Mouse (Mus musculus) midbrain, embryonic 10.5 days (tissue): Measurements from ENCODE around the gene Atp1b1. TPM values are rescaled to one million over a fixed set of nuclear protein-coding genes. Genes with fewer than 3 reads are reported as not detected.

Experiments used
- DNase-seq: peaks from one replicate; pipeline ENCODE4 v3.0.0-alpha.2; 2017; ENCODE audit warnings: low spot score
- H3K27ac ChIP-seq: fragments of 300-500 bp; sonication (generic); replicated peaks from 2 replicates; pipeline ENCODE4 v1.5.1; 2016; ENCODE audit warnings: mild to moderate bottlenecking
- H3K27me3 ChIP-seq: fragments of 300-500 bp; sonication (generic); 2 replicates; pipeline ENCODE4 v1.6.1; 2016; ENCODE audit warnings: low read depth, mild to moderate bottlenecking; ENCODE audit not compliant: poor library complexity, severe bottlenecking
- H3K36me3 ChIP-seq: fragments of 300-500 bp; sonication (generic); 2 replicates; pipeline ENCODE4 v1.6.1; 2016; ENCODE audit warnings: mild to moderate bottlenecking, moderate library complexity
- H3K4me1 ChIP-seq: fragments of 300-500 bp; sonication (generic); 2 replicates; pipeline ENCODE4 v1.6.1; 2016
- H3K4me3 ChIP-seq: fragments of 300-500 bp; sonication (generic); 2 replicates; pipeline ENCODE4 v1.5.1; 2016; ENCODE audit warnings: mild to moderate bottlenecking, moderate library complexity
- H3K9me3 ChIP-seq: fragments of 300-500 bp; sonication (generic); replicated peaks from 2 replicates; pipeline ENCODE4 v1.6.1; 2016; ENCODE audit warnings: mild to moderate bottlenecking
- WGBS: fragments of 180-500 bp; shearing (Covaris S2); methylation state at CpG from one replicate; pipeline ENCODE4 v1.1.7; 2016; 5-methylcytosine and 5-hydroxymethylcytosine counted together
- polyA plus RNA-seq: library from polyadenylated mRNA; unstranded; fragments of >200 nt; fragmentation: Nextera tagmentation; extraction: Ambion mirVana; gene quantifications from 2 replicates; pipeline ENCODE4 v1.2.1, GENCODE M21; 2016

Atp1b1 gene
- polyA plus RNA-seq, 1 experiment from 2014 or later: 18.7 TPM

- H3K9me3 ChIP-seq: no peaks in the 10 kb centered on the region
- no peaks in the 10 kb centered on the region for H3K27me3 ChIP-seq
- peaks cover 16% of the 10 kb centered on the region for H3K4me1 ChIP-seq
- WGBS: 79% methylated on average over 6 of the region's 6 CpGs
- H3K4me3 ChIP-seq: no peak overlapping the region
- no peak for DNase-seq
- H3K27ac ChIP-seq: peak overlapping the region; percentile 63
- no peaks in the 10 kb centered on the region for H3K36me3 ChIP-seq
Observed at GRCm38 (mm10) chr1:164395131-164395780, 62.9 kb downstream of the Atp1b1 start.

GRCm38 (mm10) chr1:164392176-164392575, 66.0 kb downstream of the Atp1b1 start:
- 53% methylated on average over 3 of the region's 3 CpGs for WGBS
- DNase-seq: peak; percentile 25

GRCm38 (mm10) chr1:164389743-164390142, 68.4 kb downstream of the Atp1b1 start:
- WGBS: 89% methylated on average over 4 of the region's 4 CpGs
- peaks cover 8% of the 10 kb centered on the region for H3K4me1 ChIP-seq

More at GRCm38 (mm10) chr1:164392176-164392575, 66.0 kb downstream of the Atp1b1 start:
- H3K9me3 ChIP-seq: no peaks in the 10 kb centered on the region
- H3K27me3 ChIP-seq: no peaks in the 10 kb centered on the region
- H3K4me1 ChIP-seq: peaks cover 16% of the 10 kb centered on the region
- H3K27ac ChIP-seq: peak overlapping the region; percentile 49; the same call in 1 of the 2 replicates
- peaks cover 4% of the 10 kb centered on the region; the same call in 1 of the 2 replicates for H3K36me3 ChIP-seq
- H3K4me3 ChIP-seq: no peak overlapping the region

More at GRCm38 (mm10) chr1:164389743-164390142, 68.4 kb downstream of the Atp1b1 start:
- H3K9me3 ChIP-seq: no peaks in the 10 kb centered on the region
- no peaks in the 10 kb centered on the region for H3K27me3 ChIP-seq
- peaks cover 4% of the 10 kb centered on the region; the same call in 1 of the 2 replicates for H3K36me3 ChIP-seq
- no peak overlapping the region for H3K4me3 ChIP-seq
- DNase-seq: no peak
- H3K27ac ChIP-seq: no peak overlapping the region

Other genes with a start within 250 kb of the Atp1b1 start
- 11.1 and 12.0 TPM in 2 replicates for gene Slc19a2, start 209.3 kb downstream of the Atp1b1 start, polyA plus RNA-seq
- 11.5 and 14.5 TPM in 2 replicates for gene Ccdc181, start 182.8 kb downstream of the Atp1b1 start, polyA plus RNA-seq
- 32.2 and 36.3 TPM in 2 replicates for gene Nme7, start 154.2 kb downstream of the Atp1b1 start, polyA plus RNA-seq
- gene Blzf1, start 150.9 kb downstream of the Atp1b1 start, polyA plus RNA-seq: 26.0 and 27.2 TPM in 2 replicates